Mouse (Mus musculus): ENCODE results near the gene Bicc1.

Gene Bicc1

DNA sequence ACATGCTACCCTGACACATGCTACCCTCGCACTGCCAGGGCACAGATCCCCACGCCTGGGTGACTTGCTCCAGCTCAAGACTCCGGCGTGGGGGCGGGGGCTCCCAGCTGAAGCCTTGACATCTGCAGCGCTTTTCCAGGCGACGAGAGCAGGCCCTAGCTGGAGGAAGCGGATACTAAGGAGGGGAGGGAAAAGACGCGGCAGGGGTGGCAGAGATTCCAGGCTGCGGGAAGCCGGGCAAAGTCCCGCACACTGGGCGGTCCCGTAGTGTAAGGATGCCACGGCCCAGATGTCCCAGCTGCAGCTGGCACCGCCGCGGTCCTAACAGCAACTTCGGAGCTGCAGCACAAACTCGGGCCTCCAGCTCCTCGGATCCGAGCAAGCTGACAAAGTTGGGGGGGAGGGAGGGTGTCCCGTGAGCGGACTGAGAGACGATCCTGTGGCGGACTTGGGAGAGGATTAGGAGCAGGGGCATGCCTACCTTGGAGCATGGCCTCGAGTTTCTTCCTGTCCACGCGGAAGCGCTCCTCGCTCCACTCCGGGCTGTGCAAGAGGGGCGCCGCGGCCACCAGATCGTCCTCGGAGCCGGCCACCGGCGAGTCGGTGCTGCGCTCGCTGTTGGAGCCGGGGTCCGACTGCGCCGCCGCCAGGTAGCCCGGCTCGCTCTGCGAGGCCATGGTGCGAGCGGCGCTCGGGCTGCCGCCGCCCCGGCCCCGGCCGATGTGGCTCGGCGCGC lies 392 bp downstream of the Bicc1 start:
- DNase-seq (ENCODE audit: low read depth), result no peak

DNA sequence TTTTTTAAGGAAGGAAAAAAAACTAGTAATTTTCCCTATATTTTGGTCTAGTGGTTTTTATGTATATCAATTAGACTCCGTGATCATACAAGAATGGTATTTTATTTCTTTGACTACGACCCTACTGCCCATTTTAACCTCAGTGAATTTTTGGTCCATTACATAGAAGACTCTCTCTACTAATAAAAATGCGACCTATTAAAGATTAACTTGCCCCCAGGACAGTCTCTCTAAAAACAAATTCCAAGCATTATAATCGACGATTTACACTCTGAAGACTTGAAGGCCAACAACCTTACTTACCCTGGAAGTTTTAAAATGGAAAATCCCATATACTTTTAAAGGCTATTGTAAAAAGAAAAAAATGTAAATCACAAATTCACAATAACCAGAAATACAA lies 2.9 kb downstream of the Bicc1 start:
- no peak for DNase-seq (ENCODE audit: low read depth)

DNA sequence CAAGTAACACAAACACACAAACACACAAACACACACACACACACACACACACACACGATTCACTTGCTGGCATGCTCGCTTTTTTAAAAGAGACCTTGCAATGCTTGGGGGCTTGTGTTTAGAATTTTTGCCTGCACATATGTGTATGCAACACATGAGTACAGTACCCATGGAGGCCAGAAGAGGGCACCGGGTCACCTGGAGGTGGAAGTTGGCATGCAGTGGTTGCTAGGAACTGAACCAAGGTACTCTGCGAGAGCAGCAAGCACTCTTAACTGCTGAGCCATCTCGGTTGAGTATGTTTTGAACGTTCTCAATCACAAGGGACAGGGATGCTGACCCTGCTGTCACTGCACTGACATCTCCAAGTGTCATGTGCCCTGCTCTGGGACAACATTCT lies 5.9 kb downstream of the Bicc1 start:
- DNase-seq (ENCODE audit: low read depth), result no peak

- DNase-seq (ENCODE audit: low read depth), result no peak
Measured at GRCm38 (mm10) chr10:71153138-71153537, 6.4 kb downstream of the Bicc1 start.

GRCm38 (mm10) chr10:71150486-71150885 lies 9.0 kb downstream of the Bicc1 start:
- DNase-seq (ENCODE audit: low read depth), result no peak

DNA sequence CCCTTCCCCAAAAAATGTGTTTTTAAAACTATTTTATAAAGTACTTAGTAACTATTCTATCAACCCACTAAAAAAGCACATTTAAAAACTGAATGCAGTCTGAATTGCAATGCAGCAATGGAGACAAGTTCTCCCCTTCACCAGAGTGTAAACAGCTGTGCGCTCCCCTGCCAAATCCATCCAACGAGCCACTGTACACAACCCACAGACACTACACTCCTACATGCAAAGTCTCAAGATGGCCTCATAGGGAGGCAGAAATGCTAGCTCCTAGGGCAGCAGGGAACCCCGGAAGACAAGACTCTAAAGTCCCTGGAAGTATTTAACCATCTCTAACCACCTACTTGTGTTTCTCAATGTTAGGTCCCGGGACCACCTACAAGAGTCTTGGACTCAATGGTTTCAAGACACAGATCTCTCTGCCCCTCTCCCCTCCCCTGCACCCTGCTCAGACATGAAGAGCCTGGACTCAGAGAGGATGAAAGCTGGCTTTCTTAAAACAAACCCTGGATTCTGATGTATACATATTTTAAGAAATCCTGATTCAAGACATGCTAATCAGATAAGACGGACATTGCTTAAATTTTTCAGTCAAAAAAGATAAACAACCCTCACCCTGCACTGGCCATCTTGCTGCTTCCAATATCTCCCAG lies 10.4 kb downstream of the Bicc1 start:
- DNase-seq (ENCODE audit: low read depth), result no peak

DNA sequence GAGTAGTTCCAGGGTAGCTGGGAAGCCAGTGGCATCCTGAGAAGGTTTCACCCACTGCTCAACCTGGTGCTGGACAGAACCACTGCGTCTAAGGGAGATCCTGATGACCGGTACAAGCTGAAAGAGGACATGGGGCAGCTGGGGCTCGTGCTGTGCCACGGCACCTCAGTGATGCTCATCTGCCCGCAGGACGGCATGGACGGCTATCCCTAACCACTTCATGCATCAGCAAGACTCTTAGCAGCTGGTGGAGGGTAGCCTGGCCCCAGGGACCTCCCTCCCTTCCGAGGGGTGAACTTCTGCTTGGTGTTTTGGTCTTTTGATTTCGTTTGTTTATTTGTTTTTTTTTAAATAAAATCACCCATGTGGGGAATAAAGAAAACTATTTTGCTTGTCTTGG lies 11.3 kb downstream of the Bicc1 start:
- no peak for DNase-seq (ENCODE audit: low read depth)

- no peak for DNase-seq (ENCODE audit: low read depth)
Measured at GRCm38 (mm10) chr10:71146681-71147615, 12.6 kb downstream of the Bicc1 start.

GRCm38 (mm10) chr10:71145801-71146200 lies 13.7 kb downstream of the Bicc1 start:
- DNase-seq (ENCODE audit: low read depth), result no peak

GRCm38 (mm10) chr10:71144191-71144590 lies 15.3 kb downstream of the Bicc1 start:
- no peak for DNase-seq (ENCODE audit: low read depth)

GRCm38 (mm10) chr10:71142568-71142967 lies 16.9 kb downstream of the Bicc1 start:
- no peak for DNase-seq (ENCODE audit: low read depth)

DNA sequence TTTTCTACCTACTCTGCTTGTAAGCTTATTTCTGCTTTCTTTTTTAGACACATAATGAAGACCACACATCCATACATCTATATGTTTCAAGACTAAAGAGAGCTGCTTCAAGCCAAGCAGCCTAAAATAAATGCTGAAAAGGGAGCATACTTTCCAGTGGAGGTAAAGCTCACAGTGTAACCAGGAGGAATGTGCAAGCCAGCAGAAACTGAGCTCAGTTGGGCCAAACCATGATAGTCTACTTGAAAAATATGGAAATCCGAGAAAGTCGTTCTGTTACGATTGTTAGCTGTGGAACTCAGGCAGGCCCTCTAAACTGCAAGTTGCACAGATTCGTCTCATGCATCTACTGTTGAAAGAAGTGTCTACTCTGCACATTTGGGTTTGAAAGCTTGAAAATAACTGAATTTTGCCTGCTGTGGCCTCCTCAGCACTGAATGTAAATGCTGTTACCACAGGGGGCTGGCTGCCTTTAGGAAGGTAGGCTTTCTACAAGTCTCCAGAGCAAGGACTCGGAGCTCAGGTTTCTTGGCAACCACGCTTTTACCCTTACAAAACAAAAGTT lies 19.1 kb downstream of the Bicc1 start:
- DNase-seq (ENCODE audit: low read depth), result no peak

DNA sequence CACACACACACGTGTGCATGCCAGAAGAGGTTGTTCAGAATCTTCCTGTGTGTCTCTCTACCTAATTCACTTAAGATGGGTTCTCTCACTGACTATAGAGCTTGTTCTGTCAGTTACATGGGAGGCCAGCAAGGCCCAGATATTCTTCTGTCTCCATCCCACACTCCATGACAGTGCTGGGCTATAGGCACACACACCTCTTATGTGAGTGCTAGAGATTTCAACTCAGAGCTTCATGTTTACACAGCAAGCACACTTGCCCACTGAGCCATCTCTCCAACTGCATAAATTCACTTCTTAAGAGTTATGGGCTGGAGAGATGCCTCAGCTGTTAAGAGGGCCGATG lies 20.7 kb downstream of the Bicc1 start:
- no peak for DNase-seq (ENCODE audit: low read depth)

DNA sequence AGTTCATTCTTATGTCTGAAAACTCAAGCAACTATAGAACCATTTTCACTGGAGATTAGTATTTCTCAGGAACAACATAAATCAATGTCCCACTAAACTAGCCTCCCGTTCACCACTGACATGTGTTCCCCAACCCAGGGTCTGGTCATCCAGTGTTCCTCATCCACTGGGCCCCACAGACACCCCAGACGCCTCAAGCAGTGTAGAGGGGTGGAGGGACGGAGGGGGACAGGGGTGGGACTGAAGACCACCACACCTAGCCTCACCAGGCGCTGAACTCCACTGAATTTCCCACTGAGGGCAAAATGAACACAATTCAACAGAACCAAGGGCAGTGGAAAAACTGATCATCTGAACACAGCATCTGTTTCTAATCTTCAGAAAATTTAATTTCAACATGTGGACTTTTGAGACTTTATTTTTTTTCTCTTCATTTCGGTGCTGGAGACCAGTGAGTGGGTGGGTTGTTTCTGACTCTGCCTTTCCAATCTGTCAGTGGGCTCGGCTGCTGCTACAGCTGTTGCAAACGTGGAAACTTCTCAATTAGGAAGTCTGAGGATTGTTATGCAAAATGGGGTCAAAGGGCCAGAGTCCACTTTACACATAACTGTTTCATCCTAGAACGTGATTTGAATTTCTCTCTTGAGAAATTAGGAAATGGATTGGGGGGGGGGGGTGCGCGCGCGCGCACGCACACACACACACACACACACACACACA lies 21.2 kb downstream of the Bicc1 start:
- DNase-seq (ENCODE audit: low read depth), result no peak

DNA sequence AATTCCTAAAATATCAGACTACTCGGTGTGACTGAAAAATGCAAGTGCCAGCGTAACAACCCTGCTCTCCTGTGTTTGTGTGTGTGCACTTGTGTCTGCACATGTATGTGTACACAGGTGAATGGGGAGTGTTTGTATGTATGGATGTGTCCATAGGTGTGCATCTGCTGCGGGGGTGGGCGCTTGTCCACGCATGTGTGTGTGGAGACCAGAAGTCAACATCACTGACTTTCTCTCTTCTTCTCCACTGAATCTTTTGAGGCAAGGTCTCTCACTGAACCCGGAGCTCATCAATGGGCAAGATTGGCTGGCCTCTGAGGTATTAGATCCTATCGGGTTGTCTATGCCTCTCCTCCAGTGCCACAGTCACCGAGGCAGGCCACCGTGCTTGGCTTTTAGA lies 21.9 kb downstream of the Bicc1 start:
- no peak for DNase-seq (ENCODE audit: low read depth)

DNA sequence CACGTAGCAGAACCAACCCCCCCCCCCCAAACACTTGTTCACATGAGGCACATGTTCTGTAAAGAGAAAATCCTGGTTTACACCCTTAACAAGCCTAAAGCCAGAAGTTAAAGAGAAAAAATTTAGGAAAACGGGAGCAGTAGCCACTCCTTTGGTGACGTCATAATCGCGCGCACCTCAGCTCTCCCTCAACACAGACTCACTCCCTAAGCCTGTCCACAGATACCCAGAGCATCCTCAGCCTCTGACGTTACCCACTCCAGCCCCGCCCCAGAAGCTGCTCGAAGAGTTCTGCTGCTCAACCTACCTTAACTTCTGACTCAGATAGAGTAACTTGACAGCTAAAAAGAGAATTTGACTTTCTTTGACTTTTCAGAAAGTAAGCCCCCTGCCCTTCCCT lies 28.2 kb downstream of the Bicc1 start:
- no peak for DNase-seq (ENCODE audit: low read depth)

- DNase-seq (ENCODE audit: low read depth), result no peak
Measured at GRCm38 (mm10) chr10:71130261-71130660, 29.2 kb downstream of the Bicc1 start.

- DNase-seq (ENCODE audit: low read depth), result no peak
Measured at GRCm38 (mm10) chr10:71127951-71128331, 31.6 kb downstream of the Bicc1 start.

- DNase-seq (ENCODE audit: low read depth), result no peak
Measured at GRCm38 (mm10) chr10:71127278-71127950, 32.1 kb downstream of the Bicc1 start.

DNA sequence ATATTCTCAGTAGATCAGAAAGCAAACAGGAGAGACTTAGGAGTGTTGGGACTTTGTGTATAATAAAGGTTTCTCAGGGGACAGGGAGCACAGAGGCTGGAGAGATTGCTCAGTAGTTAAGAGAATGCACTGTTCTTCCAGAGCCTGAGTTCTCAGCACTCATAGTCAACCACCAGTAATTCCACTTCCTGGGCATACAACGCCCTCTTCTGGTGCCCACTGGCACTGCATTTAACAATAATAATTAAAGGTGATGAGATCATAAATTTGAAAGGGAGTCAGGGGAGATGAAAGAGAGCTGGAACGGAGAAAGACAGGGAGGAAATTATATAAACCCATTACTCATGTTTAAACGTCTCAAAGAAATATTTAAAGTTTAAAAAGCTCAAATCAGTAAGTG lies 35.5 kb downstream of the Bicc1 start:
- no peak for DNase-seq (ENCODE audit: low read depth)

DNA sequence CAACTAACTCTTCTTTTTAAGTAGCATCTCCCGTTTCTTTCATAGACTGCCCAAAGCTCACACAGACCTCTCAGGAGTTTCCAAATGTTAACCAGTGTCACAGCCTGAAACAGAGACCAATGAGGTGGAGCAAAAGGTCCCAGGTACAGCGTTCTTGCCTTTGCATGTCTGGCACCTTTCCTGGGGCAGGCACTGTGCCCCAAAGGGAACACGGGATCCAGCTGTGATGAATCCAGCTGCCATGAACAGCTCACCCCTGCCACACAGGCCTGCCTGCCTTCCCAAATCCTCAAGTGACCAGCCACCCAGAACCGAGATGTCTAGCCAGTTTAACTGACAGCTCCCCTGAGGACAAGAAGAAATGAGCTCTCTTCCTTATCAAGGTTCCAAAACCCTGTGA lies 36.1 kb downstream of the Bicc1 start:
- DNase-seq (ENCODE audit: low read depth), result no peak
